Mouse (Mus musculus) cerebellum, postnatal 36 days (tissue): Measurements from ENCODE around the gene Tsen2.
A peak's percentile ranks its signal among the peaks of the same experiment; 100 is the strongest.

Experiments
- DNase-seq, 2 experiments: peaks; one replicate each; pipeline ENCODE4 v3.0.0; 2021 to 2022; ENCODE audit warnings: mixed read lengths in 2 of 2

The Tsen2 gene

DNA sequence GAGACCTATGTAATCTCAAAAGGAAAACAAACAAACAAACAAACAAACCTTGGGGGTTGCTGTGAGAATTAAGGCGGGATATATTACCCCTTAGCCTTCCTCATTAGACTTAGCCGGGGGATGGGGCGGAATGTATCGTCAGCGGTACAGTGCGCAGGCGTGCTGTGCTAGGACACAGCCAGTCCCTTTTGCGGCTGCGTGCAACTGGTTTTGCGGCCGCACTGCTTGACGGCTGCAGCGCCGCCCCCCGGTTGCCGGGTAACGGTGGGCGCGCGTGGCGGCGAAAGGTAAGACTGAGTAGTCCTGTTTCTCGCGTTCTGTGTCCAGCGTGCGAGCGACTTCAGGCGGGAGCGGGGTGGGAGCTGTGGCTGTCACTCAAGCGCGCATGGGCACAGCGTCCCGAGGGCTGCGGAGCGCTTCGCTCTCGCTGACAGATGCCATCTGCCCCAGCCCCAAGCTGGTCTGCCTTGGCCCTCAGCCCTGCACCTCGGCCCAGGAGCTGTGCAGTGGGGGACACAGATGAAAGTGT is at the start of gene Tsen2:
Gene Tsen2 (plus strand): TSS at position 223 of the 529 bp plus-strand sequence.
- DNase-seq: peak; percentile 97

DNA sequence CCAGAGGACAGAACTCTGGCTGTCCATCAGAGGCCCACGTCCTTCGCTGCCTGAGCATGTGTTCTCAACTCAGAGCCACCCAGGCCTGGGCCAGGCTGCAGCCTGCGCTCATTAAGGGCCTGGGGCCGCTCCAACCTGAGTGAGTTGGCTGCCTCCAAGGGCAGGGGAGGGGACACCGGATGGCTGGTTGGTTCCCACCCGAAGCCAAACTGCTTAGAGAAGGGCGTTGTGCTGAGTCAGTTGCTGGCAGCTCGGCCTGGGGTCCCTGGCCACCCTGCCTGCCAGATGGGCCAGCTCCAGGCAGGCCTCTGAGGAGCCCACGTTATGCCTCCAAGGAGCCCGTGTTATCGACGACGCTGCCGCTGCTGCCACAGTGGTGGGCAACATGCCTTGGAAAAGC is 44.9 kb upstream of the Tsen2 start:
- peak in 1 of 2 experiments; percentile 11 for DNase-seq

DNA sequence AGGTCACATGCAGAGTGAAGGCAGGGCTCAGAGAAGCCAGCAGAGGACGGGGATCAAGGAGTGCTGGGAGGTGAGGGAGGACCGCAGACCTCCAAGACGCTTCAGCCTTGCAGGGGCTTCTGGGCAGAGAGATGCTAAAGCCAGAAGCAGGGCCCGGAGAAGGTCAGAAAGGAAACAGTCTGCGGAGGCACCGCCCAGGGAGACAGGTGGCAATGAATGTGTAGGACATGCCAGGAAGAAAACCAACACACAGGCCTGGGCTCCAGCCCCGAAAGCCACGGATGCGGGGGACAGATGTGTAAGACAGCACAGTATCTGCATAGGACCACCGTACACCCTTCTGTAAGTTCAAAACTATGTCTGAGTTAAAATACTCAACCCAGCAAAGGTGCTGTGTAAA is 44.2 kb upstream of the Tsen2 start:
- DNase-seq: no peak

DNA sequence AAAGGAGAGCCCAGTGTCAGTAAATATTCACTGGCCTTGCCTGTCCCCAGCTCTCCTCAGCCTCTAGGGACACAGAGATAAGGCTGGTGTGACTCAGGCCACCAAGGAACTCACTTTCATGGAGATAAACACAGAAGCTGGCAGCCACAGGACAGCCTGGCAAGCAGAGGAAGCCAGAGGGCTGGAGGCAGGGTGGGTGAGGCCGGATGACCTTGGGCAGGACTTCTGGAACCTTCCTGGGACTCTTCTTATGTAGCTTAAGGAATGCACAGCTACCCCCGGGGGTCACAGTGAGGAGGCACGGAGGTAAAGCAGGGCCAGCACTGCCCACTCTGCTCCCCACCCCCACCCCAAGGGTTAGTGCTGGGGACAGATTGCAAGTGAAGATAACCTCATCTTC is 43.3 kb upstream of the Tsen2 start:
- no peak for DNase-seq

DNA sequence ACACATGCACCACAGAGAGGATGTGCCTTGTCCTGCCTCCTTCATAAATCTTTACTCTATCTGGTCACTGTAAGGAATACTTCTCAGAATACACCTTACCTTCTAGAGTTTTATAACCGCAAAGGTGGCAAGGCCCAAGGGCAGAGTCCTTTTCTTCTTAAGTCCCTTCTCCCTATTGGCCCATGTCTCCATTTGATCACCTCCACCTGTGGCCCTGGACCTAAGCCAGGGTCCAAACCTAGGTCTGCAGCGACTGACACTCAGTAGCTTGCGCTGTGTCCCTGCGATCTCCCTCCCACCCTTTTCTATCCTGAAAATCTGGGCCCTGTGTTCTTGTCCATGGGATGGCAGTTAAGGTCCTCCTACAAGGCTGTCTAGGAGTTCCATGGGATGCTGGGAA is 41.4 kb upstream of the Tsen2 start:
- DNase-seq: no peak

DNA sequence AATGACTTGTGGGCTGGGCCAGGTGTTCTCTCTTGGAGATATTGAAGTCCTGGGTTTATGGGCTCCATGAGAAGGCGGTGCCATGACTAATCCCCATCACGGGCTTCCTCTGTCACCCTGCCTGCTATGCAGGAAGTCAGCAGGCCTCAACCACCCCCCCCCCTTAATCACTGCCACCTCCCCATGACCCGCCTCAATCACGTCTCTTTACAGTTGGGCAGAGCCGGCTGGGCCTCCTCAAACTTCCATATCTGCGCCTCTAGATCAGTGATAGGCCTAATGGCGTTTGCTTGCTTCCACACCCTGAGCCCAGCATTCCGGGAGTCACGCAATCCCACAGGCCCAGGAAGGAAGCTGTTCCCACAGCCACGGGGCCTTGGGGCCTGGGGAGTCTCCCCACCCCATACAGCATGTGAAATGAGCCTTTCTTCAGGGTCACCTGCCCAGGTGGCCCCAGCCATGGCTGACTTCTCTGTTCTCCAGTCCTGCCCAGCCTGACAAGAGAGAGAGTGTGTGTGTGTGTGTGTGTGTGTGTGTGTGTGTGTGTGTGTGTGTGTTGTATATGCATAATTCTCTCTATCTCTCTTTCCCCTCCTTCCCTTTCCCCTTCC is 40.8 kb upstream of the Tsen2 start:
- DNase-seq: no peak

DNA sequence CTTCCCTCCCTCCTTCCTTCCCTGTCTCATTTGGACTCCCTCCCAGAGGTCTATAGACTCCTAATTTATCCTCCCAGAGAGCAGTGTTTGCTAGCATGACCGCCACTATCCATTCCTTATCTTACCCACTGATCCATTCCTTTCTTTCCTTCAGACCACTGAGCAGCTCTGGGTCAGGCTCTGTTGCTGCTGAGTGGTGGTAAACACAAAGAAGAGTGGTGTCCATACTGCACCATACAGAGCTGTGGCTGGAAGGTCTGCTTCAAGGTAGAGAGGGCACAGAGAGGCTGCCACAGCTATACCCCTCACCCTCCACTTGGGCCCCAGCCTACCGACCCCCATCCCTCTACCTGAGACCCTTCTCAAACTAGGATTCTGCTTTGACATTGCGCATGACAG is 40.3 kb upstream of the Tsen2 start:
- no peak for DNase-seq

DNA sequence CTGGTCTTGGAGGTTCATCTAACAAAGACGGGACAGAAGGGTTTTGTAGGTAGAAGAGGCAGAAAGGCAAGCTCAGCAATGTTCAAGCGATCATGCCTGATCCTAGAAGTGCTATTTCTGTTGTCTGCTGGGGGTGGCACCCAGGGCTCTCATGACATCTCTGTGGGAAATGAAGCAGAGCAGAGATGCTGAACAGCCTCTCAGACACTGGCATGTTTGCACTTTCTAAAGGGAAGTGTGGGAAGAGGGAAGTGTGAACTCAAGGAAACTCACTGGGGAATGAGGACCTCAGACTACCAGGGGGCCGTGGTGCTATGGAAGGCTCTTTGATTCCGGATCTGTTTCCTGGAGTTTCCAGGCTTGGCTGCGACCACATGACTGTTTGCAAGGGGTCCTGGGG is 39.5 kb upstream of the Tsen2 start:
- DNase-seq: no peak

DNA sequence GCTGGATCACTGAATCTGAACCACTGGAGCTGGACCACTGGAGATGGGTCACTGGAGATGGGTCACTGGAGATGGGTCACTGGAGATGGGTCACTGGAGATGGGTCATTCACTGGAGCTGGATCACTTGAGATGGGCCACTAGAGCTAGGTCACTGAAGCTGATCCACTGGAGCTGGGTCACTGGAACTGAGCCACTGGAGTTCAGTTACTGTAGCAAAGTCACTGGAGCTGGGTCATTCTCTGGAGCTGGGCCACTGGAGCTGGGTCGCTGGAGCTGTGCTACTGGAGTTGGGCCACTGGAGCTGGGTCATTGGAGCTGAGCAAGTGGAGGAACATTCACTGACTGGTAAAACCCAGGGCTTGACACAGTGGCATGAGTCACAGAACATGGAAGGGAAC is 38.0 kb upstream of the Tsen2 start:
- DNase-seq: no peak

DNA sequence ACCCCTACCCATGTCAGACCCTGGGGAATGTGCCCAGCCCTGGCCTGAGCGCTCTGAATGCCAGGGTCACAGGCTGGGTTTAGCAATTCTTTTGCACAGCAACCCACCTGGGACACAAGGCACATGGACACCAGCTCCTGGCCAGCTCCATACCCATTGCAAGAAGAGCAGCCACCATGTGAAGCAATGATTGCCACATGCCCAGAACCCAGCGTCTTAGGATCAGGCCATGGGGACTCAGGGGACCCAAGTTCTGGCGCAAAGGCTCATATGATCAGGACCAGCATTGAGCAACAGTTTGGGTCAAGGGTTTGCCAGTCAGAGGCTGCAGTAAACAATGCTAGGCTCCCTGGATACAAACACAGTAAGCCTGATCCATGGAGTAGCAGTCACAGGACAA is 33.0 kb upstream of the Tsen2 start:
- no peak for DNase-seq

DNA sequence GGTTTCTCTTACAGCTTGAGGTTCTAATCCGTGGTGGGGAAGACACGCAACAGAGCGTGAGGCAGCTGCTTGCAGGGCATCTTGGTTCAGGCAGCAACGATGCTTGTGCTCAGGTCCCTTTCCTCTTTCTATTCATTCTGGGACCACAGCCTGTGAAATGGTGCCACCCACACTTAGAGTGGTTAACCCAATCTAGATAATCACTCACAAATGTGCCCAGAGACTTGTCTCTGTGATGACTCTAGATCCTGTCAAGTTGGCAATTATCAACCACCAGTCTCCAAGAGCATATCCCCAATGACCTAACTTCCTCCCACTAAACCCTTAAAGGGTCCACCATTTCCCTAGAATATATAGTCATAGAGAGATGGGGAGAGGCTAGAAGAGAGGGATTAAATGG is 31.3 kb upstream of the Tsen2 start:
- no peak for DNase-seq

DNA sequence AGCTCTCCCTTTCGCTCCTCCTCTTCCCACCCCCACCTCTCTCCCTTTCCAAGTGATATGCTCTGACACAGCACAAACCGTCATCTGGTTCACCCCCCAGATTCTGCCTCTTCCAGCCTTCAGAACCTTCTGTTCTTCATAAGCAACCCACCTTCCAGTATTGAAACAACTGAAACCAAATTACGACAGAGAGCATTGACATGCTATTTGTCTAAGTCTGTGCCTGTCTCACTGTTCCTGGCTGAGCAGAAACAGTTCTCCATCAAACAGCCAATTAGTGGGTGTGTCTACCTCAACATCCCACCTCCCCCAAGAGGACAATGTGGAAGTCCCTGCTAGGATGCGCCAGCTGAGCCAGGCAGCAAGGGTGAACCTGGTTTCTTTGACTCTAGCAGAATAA is 26.6 kb upstream of the Tsen2 start:
- DNase-seq: no peak

DNA sequence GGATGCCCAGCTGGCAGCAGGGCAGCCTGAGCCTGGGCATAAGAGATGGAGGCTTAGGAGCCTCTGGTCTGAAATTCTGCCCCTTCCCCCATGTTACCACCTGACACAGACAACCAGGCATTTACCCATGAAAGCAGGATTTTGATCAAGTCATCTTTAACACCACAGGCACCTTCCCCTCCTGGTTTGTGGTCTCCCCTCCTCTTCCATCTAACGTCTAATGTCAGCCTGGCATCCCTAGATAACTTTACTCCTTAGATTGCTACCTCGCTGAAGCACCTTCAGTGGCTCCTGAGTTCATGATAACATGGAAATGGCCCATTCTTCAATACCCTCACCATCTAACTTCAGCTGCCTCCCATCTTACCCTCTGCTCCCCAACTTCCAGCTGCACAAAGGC is 26.1 kb upstream of the Tsen2 start:
- no peak for DNase-seq

DNA sequence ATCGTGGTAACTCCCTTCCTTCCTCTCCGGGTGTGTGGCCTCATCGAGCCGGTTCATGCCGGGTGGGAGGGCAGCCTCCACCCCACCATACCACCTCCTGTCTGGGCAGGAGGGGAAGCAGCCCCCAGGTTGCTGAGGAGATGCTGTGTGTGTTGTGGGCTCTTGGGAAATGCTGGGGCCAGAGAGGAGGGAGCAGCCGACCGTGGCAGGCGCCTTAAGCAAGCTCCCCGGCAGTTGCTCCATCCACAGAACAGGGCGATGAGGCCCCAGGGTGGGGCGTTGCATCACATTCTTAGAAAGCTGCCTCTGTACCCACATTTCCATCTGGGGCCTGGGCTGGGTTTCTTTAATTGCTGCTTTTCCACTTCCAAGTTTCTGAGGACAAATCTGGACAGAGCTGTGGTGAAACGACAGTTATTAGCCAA is 25.2 kb upstream of the Tsen2 start:
- DNase-seq: no peak

DNA sequence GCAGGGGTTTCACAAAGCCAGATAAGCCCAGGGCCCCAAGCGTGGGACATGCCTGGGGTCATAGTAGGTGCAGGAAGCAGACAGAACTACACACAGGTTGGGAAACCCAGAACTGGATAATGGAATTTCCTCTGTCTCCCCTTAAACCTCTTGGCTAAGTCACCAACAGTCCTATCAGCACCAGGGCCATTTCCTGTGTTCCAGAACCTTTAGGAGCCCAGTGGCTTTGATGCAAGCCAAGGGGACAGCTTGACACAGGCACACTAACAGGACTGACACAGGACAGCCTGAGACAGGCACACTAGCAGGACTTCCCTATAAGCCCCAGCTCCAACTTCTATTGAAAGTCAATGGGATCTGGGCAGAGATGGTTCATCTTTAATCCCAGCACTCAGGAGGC is 22.5 kb upstream of the Tsen2 start:
- no peak for DNase-seq

DNA sequence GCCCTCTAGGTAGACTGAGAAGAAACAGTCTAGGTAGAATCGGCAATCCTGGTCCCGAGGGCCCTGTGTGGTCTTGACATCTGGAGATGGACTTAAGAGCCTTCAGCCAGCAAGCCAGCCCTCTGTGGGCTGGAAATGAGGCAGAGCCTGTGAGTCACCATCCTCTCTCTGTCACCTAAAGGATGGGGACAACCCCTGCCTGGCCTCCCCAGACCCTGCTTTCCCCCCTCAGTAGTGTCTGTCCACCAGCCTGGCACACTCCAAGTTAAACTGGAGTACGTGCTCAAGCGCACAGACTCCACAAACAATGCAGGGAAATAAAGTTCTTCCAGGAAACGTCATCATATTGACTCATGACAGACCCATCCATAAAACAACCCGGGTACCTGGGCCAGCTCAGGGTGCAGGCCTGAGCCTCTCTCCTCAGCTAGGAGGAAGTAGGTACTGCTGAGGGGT is 21.7 kb upstream of the Tsen2 start:
- no peak for DNase-seq

DNA sequence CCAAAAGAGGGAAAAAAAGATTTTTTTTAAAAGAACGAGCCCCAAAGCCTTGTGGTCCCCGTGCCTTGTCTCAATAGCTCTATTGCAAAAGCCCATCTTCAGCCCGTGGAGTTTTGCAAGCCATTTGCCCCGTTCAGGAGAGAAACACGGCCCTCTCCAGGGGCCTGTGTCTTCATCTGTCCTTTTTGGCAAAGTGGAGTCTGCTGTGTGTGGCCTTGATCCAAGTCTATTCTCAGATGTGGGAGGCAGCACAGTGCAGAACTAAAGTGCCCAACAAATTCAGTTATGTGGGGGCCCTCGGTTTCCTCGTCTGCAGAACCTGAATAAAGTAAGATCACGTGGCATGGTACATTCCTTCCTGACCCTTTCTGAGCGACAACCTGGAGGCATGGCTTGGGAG is 21.3 kb upstream of the Tsen2 start:
- DNase-seq: peak; percentile 54 to 61

DNA sequence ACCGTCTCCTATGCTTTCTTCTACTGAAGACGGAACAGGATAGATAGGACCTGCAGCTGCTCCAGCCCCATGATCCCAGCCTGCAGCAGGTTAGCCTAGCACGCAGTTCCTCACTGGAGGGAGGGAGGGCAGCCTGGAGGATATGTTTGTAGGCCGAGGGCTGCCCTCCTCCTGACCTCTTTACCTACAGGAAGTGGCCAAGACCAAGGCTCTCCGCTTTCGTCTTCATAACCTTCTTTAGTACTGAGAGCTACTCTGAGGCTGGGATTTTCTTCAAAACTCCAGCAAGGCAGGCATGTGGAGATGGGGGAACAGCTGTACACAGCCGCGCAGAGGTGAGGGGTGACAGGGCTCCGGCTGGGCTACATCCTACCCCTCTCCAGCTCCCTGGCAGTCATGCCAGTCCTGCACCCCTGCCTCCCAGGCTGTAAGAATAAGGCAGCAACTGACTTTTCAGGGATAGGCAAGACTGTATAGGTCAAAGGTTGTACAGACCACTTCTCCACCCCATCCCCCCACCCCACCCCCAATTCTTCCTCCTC is 19.9 kb upstream of the Tsen2 start:
- DNase-seq: no peak

DNA sequence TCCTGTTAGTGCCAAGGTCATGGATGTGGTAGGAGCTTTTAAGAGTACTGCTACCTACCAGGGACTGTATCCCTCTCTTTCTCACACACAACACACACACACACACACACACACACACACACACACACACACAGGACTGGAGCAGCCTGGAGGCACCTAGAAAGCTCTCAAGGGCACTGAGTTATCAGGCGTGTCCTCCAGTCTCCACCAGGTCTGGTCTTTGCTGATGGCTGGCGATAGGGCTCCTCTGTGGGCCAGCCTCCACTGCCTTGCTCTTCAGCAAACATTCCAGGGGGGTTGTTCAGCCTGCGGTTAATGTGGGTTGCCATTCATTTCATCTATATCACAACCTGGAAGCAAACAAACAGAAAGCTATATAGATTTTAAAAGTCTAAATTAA is 17.0 kb upstream of the Tsen2 start:
- DNase-seq: no peak

DNA sequence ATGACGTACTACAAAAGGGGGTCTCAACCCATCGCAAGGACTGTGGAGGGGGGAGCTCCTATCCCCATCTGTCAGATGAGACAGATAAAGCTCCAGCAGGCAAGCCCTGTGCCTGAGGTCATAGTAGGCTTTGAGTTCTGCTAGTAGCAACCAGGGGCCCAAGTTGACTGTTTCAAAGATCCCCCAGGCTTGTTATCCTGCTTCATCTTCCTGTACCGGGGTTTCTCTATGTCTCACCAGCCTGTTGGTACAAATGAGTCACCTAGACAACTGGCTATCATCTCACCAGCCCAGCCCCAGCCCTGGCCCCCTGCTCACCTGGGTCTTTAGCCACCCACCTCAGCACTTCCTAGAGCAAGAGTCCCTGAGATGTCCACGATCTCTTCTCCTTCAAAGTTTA is 16.1 kb upstream of the Tsen2 start:
- DNase-seq: no peak

DNA sequence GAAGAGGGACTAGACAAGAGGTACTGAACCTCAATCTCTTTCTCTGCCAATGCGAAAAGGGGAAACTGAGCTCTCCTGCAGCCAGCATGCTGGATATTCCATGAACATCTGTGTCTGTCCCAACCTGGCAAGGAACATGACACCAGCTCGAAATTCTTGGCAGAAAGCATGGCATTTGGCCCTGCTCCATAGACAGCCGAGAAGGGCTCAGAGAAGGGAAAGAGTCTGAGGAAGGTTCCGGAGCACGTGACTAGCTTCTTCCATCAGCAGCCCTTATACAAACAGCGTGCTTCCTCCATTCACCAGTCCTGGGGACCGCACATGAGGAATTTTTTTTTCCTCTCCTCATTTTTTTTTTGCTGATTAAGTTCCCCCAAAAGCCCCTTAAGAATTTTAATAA is 9.8 kb upstream of the Tsen2 start:
- DNase-seq: peak; percentile 33 to 37

DNA sequence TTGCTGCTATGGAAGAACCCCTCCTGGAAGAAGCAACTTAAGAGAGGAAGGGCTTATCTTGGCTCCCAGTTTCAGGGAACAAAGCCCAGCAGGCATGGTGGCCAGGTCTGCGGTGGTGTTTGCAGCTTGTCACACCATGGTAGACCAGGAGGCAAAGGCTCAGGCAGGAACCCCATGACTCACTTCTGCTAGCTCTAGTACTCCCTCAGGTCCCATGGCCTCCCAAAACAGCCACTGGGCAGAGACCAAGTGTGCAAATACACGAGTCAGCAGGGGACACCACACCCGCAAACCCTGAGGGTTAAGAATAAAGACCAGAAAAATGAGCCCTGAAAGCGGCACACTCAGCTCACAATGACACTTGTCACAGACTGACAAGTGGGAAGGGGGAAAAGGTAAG is 8.3 kb upstream of the Tsen2 start:
- no peak for DNase-seq

DNA sequence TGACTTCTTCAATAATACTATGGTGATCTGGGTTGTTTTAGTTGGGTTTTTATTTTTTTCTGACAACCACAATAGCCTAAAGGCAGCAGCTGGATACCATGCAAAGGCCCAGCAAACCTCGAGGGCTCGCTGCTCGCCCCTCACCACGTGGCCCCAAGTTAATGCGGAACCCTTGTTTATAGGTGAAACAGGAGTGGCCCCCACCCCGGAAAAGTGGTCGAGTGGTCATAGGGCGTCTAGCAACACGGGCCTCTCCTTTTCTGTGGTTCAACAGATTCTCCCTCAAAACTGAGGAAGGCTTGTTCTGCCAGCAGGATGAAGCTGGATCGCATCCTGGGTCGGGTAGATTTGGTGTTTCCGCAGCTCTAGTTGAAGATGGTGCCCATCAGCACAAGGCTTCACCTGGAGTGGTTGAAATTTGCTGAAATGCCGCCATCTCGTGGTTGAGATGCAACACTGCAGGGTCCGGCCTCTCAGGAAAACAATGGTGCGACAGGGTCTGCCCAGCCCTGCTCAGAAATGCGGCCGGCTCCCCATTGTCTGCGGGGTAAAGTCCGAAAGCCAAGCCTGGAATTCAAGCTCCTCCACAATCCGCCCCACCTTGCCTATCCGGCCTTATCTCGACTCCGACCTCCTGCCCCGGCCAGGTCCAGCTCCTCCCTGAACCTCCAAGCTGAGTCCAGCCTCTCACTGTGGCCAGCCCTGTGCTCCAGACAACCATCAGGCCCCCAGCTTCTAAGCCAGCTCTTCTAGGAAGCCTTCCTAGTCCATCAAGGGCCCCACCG is 5.6 kb upstream of the Tsen2 start:
- peak; percentile 82 to 90 for DNase-seq

DNA sequence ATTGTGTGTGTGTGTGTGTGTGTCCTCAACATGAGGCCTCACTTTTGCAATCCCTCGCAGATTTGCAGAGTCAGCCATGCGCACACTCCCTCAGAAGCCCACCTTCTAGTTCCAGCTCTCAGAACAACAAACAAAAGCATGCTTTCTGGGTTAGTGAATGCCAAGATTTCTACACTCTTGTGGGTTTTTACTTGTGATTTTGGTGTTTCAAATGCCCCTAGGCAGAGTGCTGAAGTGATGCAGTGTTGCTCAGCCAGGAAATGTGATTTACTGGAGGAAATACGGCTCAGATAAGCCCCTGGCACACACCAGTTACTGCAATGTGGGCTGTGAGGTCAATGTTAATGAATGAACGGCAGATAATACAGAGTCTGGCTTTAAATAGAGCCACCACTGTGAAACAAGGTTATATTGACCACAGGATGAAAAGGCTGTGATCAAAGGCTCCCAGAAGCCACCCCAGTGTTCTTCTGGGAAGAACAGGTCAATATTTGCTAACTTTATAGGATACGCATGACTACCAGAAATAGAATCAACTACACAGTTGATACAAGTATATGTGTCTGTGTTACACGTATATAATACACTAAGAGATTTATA is 2.7 kb upstream of the Tsen2 start:
- DNase-seq: no peak
